Mouse (Mus musculus): ENCODE data around the gene Olfr901.
"Not testable (repeated sequence)": the region's sequence is repeated elsewhere in the genome, so short reads cannot be mapped to it uniquely, and the experiment has no call there.

Olfr901 gene

DNA sequence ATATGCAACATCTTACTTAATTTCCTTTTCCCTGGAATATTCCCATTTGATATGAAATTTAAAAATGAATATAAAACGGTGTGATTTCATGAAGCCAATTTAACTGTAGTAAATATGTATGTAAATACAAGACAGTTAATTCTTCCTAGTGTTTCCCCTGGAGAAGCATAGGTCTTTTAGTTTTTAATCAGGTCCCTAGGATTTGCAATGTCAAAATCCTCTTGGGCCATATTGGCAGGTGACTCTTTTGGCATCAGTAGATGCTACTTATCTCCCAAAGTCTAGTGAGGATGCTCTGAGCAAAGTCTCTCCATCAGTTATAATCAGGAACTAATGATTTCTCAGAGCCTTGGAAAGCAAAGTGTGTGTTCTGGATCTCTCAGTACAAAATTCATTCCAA is at the start of gene Olfr901:
Gene Olfr901, plus strand, starts transcription at position 301 of the 400 bp plus-strand sequence.
- DNase-seq (ENCODE audit: low read depth): no peak

DNA sequence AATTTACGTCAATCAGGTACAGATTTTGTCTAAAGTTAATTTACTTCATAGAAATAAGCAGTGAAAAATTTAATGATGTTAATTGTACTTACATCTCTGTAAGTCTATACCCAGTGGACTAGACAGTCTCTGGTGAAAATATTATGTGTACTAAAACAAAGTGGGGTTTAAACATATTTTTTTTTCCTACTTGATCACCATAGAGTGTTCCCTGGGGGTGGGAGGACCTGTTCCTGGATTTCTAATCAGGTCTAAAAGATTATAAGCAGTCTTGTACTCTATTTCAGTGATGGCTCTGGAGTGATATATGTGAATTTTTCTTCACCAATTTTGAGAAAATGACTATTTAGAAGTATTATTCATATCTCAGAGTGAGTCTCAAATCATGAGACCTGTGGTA is 27.9 kb upstream of the Olfr901 start, which contains the start of gene Olfr147:
Gene Olfr147, plus strand, starts transcription at position 301 of the 400 bp plus-strand sequence.
- no peak for DNase-seq (ENCODE audit: low read depth)

DNA sequence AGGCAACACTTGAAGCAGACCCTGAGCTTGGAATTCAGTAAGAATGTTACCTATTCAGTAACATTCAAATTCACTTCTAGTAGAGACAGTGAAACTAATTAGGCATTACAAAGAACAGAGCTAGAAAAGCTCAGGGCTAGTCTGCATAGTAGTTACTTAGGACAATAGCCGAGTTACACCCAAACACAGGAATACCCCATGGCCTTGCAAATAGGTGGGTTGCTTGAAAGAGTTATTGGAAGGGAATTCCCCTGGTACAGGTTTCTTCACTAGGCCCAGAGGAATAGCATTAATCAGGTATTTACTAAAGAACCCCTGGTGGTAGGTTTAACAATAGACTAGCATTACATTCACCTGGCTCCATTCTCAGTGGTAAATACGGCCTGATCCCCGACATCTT is 21.8 kb upstream of the Olfr901 start:
- DNase-seq (ENCODE audit: low read depth): not testable (repeated sequence)

- not testable (repeated sequence) for DNase-seq (ENCODE audit: low read depth)
Measured at GRCm38 (mm10) chr9:38413502-38413901, 15.8 kb upstream of the Olfr901 start.

GRCm38 (mm10) chr9:38423801-38424200 is 5.5 kb upstream of the Olfr901 start:
- DNase-seq (ENCODE audit: low read depth): no peak

- DNase-seq (ENCODE audit: low read depth): no peak
Measured at GRCm38 (mm10) chr9:38427026-38427425, 2.2 kb upstream of the Olfr901 start.

GRCm38 (mm10) chr9:38447352-38447751 is 18.1 kb downstream of the Olfr901 start, which contains the start of gene Olfr902:
Gene Olfr902, plus strand, starts transcription at chr9:38447652.
- DNase-seq (ENCODE audit: low read depth): no peak

GRCm38 (mm10) chr9:38462844-38463243 is 33.6 kb downstream of the Olfr901 start, which contains the start of gene Olfr904:
Gene Olfr904, plus strand, starts transcription at chr9:38463144.
- DNase-seq (ENCODE audit: low read depth): no peak

GRCm38 (mm10) chr9:38470807-38471206 is 41.6 kb downstream of the Olfr901 start, which contains the start of gene Olfr905:
Gene Olfr905, plus strand, starts transcription at chr9:38471107.
- no peak for DNase-seq (ENCODE audit: low read depth)

Measured in c-Kit-positive CD71-negative TER-119-negative erythroid progenitor cells, embryonic 14.5 days (primary cell).